Mouse (Mus musculus) limb, embryonic 14.5 days (tissue): ENCODE results near the gene Polr2a. TPM values are rescaled to one million over a fixed set of nuclear protein-coding genes. Genes with fewer than 3 reads are reported as not detected.

Experiments
- ATAC-seq: fragments of 200-750 bp; cut with Nextera tagmentation; 2 replicates; pipeline ENCODE4 v1.8.0; 2017; ENCODE audit warnings: low read depth, moderate number of reproducible peaks, moderate TSS enrichment; ENCODE audit not compliant: low FRiP score
- DNase-seq: peaks from one replicate; pipeline ENCODE4 v3.0.0-alpha.2; 2015; ENCODE audit warnings: low spot score
- H3K27ac ChIP-seq: fragments of 300-500 bp; sonication (generic); replicated peaks from 2 replicates; pipeline ENCODE4 v1.5.1; 2014; ENCODE audit warnings: low read depth, mild to moderate bottlenecking, low read length, moderate library complexity, mixed read lengths
- H3K27me3 ChIP-seq: fragments of 300-500 bp; sonication (generic); 2 replicates; pipeline ENCODE4 v1.6.1; 2014; ENCODE audit warnings: low read length, mixed read lengths; ENCODE audit not compliant: control insufficient read depth, insufficient read depth
- H3K36me3 ChIP-seq: fragments of 300-500 bp; sonication (generic); 2 replicates; pipeline ENCODE4 v1.6.1; 2014; ENCODE audit warnings: mild to moderate bottlenecking, low read length, moderate library complexity, mixed read lengths; ENCODE audit not compliant: control insufficient read depth, insufficient read depth
- H3K4me1 ChIP-seq: fragments of 300-500 bp; sonication (generic); 2 replicates; pipeline ENCODE4 v1.6.1; 2014; ENCODE audit warnings: antibody characterized with exemption, low read length, mixed read lengths; ENCODE audit not compliant: control insufficient read depth, insufficient read depth
- H3K4me2 ChIP-seq: fragments of 300-500 bp; sonication (generic); replicated peaks from 2 replicates; pipeline ENCODE4 v1.6.1; 2014; ENCODE audit warnings: low read depth, mild to moderate bottlenecking, low read length, moderate library complexity; ENCODE audit not compliant: severe bottlenecking
- H3K4me3 ChIP-seq: fragments of 300-500 bp; sonication (generic); replicated peaks from 2 replicates; pipeline ENCODE4 v1.5.1; 2014; ENCODE audit warnings: low read length
- H3K9ac ChIP-seq: fragments of 300-500 bp; sonication (generic); 2 replicates; pipeline ENCODE4 v1.6.1; 2014; ENCODE audit warnings: mild to moderate bottlenecking, low read depth, low read length, moderate library complexity; ENCODE audit not compliant: severe bottlenecking
- H3K9me3 ChIP-seq: fragments of 300-500 bp; sonication (generic); 2 replicates; pipeline ENCODE4 v1.6.1; 2016; ENCODE audit warnings: low read length; ENCODE audit not compliant: control insufficient read depth
- POLR2A ChIP-seq: fragments of 200-500 bp; IDR thresholded peaks from 2 replicates; pipeline ENCODE4 v1.8.0; 2012; ENCODE audit warnings: inconsistent platforms, mild to moderate bottlenecking, moderate library complexity, borderline replicate concordance; ENCODE audit not compliant: insufficient read depth, insufficient read length; ENCODE audit errors: extremely low read depth
- WGBS: fragments of 180-500 bp; shearing (Covaris S2); extraction: QIAGEN DNeasy Blood & Tissue Kit; methylation state at CpG from one replicate; pipeline ENCODE4 v1.1.7; 2014; 5-methylcytosine and 5-hydroxymethylcytosine counted together
- polyA plus RNA-seq, 2 experiments: library from polyadenylated mRNA; depleted of rRNA in 1 of 2; stranded (reverse) in 1 of 2; unstranded in 1 of 2; fragments of >200 nt; fragmentation: Nextera tagmentation in 1 of 2; extraction: Ambion mirVana in 1 of 2; gene quantifications; 2 replicates each; pipeline versions ENCODE4 v1.2.1 to v1.2.3; 2012 to 2014

Polr2a gene
- polyA plus RNA-seq, 2 experiments, result 40.7 to 76.6 TPM

- H3K27ac ChIP-seq, result no peak overlapping the region
- DNase-seq (no peak), ATAC-seq (no peak)
- peaks cover 7% of the 10 kb centered on the region for H3K4me1 ChIP-seq
- H3K36me3 ChIP-seq, result no peaks in the 10 kb centered on the region
- no peak for TF ChIP-seq POLR2A
- no peak overlapping the region for H3K4me3 ChIP-seq
- whole genome bisulfite sequencing, result 90% methylated on average over 3 of the region's 3 CpGs
- H3K27me3 ChIP-seq, result no peaks in the 10 kb centered on the region
- no peak overlapping the region for H3K4me2 ChIP-seq
- H3K9ac ChIP-seq, result no peak overlapping the region
- 0 out of 2 replicates have a peak, but pooled peaks cover 5% of the 10 kb centered on the region for H3K9me3 ChIP-seq
Measured at GRCm38 (mm10) chr11:69697396-69697795, 61.0 kb downstream of the Polr2a start.

DNA sequence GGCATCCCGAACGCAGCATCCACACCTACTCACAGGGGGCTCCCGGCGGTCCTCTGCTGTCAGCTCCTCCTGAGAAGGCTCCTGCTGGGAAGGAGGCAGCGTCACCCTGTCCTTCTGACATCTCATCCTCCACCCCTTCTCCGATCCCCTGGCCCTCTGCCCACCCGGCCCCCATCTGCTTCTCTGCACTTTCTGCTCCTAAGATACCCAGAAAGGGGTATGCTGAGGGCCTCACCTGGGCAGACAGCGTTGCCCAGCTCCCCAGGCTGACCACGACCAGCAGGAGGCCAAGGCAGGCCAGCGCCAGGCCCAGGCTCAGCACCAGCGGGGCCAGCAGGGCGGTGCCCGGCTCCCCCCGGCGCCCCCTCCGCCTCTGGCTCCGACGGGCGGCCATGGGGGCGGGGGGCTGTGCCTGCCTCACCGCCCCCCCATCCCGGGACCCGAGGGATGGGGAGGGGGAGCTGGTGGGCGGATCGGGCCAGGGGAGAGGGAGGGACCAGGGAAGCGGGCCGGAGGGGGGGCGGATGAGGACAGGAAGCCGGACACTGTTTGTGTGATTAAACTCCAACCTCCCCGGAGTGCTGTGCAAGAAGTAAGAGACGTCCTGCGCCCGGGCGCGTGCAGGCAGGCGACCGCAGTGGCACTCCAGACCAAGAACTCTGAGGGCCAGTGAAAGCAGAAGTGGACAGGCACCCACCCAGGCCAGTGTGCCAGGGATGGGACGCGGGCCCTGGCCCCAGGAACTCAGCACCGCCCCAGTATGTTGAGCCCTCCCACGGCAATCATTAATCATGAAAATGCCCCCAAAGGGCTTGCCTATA, 62.9 kb downstream of the Polr2a start, which contains the start of the genes Tnfsf12 and Tnfsfm13:
TSS of gene Tnfsf12 (minus strand) at position 489 of the 821 bp plus-strand sequence.
TSS of gene Tnfsfm13 (minus strand) at position 738 of the 821 bp plus-strand sequence.
- Histone ChIP-seq H3K4me1 (peaks cover 7% of the 10 kb centered on the region), H3K9me3 (0 out of 2 replicates have a peak, but pooled peaks cover 5% of the 10 kb centered on the region), H3K4me3 (peak within 1 kb of the TSS; percentile 53), H3K27ac (peak within 1 kb of the TSS; percentile 75), H3K36me3 (no peaks in the 10 kb centered on the region), H3K4me2 (peak within 1 kb of the TSS; percentile 91), H3K9ac (peak within 1 kb of the TSS; percentile 83), H3K27me3 (no peaks in the 10 kb centered on the region)
- TF ChIP-seq POLR2A, result 0 out of 2 replicates have a peak, but pooled peaks have one; percentile 28
- ATAC-seq (peak; percentile 59; the same call in 1 of the 2 replicates), DNase-seq (peak; percentile 60)
- WGBS, result under 1% methylated on average over 38 of the region's 41 CpGs

GRCm38 (mm10) chr11:69695046-69695360, 63.4 kb downstream of the Polr2a start:
- no peak overlapping the region for H3K27ac ChIP-seq
- no peak for DNase-seq
- peak overlapping the region; percentile 53 for H3K4me3 ChIP-seq
- no peaks in the 10 kb centered on the region for H3K27me3 ChIP-seq
- H3K9ac ChIP-seq, result peak overlapping the region; percentile 83
- peak overlapping the region; percentile 91 for H3K4me2 ChIP-seq
- H3K4me1 ChIP-seq, result peaks cover 7% of the 10 kb centered on the region
- no peak for TF ChIP-seq POLR2A
- H3K9me3 ChIP-seq, result 0 out of 2 replicates have a peak, but pooled peaks cover 5% of the 10 kb centered on the region
- 13% methylated on average over 6 of the region's 6 CpGs for WGBS
- no peaks in the 10 kb centered on the region for H3K36me3 ChIP-seq
- no peak for ATAC-seq

- no peak for TF ChIP-seq POLR2A
- 0 out of 2 replicates have a peak, but pooled peaks cover 1% of the 10 kb centered on the region for H3K9me3 ChIP-seq
- H3K36me3 ChIP-seq, result no peaks in the 10 kb centered on the region
- H3K4me2 ChIP-seq, result no peak overlapping the region
- DNase-seq (no peak), ATAC-seq (no peak)
- no peak overlapping the region for H3K4me3 ChIP-seq
- H3K9ac ChIP-seq, result no peak overlapping the region
- H3K27ac ChIP-seq, result no peak overlapping the region
- H3K4me1 ChIP-seq, result peaks cover 7% of the 10 kb centered on the region
- WGBS, result 64% methylated on average over 11 of the region's 11 CpGs
- no peaks in the 10 kb centered on the region for H3K27me3 ChIP-seq
Measured at GRCm38 (mm10) chr11:69693421-69693965, 64.9 kb downstream of the Polr2a start.

GRCm38 (mm10) chr11:69692863-69693262, 65.6 kb downstream of the Polr2a start:
- Histone ChIP-seq H3K4me2 (no peak overlapping the region), H3K9ac (no peak overlapping the region), H3K27me3 (no peaks in the 10 kb centered on the region), H3K36me3 (no peaks in the 10 kb centered on the region), H3K4me1 (peaks cover 7% of the 10 kb centered on the region), H3K9me3 (no peaks in the 10 kb centered on the region), H3K4me3 (no peak overlapping the region), H3K27ac (no peak overlapping the region)
- no peak for DNase-seq
- no peak for ATAC-seq
- no peak for TF ChIP-seq POLR2A
- 91% methylated on average over 6 of the region's 6 CpGs for WGBS
